Mouse (Mus musculus) retina, embryonic 14.5 days (tissue): ENCODE data around the gene Pakap.
A peak's percentile ranks its signal among the peaks of the same experiment; 100 is the strongest.

Experiments
- DNase-seq: peaks from one replicate; pipeline ENCODE4 v3.0.0-alpha.2; 2015; ENCODE audit warnings: low spot score

Gene Pakap

GRCm38 (mm10) chr4:57574181-57574580 lies 6.2 kb downstream of the Pakap start:
- no peak for DNase-seq

GRCm38 (mm10) chr4:57574646-57575045 lies 6.7 kb downstream of the Pakap start:
- no peak for DNase-seq

GRCm38 (mm10) chr4:57575686-57576085 lies 7.7 kb downstream of the Pakap start:
- DNase-seq: no peak

DNA sequence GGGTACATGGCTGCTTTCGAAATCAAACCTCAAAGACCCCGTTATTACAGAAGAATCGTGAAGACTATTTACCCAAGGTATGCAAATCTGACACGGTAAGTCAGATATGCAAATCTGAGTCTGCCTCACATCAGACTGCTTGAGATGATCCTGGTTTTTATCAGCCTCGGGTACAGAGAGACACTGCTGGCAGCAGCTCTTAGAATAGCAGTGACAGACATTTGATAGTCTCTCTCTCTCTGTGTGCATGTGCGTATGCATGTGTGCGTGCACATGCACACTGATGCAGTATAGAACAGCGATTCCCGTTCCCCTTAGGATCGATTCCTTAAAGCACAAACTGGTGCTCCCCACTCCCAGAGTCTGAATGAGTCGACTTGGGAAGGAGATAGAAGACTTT lies 8.1 kb downstream of the Pakap start:
- no peak for DNase-seq

GRCm38 (mm10) chr4:57579683-57580082 lies 11.7 kb downstream of the Pakap start:
- no peak for DNase-seq

DNA sequence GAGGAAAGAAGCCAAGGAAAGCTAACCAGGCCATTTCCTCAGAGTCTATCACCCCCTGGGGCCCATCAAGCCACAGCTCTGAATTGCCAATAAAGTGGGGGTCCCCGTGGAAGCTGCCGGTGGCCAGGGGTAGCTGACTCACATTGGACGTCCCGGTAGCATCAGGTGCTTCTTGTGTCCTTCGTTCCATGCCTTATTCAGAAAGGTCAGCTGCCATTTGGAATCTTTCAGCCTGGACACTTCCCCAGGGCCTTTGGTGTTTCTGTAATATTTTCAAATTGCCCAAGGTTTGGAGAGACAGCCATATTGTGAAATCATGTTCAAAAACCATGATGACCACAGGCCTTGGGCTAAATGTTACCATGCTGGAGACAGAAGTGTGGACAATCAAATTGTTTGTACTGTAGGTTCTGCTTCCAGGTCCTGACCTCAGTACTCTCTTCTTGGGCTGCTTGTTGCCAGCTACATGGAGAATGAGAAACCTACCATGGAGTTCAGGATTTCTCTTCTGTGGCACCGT lies 17.4 kb downstream of the Pakap start:
- no peak for DNase-seq

- no peak for DNase-seq
Observed at GRCm38 (mm10) chr4:57586933-57587658, 19.1 kb downstream of the Pakap start.

GRCm38 (mm10) chr4:57588356-57588755 lies 20.4 kb downstream of the Pakap start:
- no peak for DNase-seq

DNA sequence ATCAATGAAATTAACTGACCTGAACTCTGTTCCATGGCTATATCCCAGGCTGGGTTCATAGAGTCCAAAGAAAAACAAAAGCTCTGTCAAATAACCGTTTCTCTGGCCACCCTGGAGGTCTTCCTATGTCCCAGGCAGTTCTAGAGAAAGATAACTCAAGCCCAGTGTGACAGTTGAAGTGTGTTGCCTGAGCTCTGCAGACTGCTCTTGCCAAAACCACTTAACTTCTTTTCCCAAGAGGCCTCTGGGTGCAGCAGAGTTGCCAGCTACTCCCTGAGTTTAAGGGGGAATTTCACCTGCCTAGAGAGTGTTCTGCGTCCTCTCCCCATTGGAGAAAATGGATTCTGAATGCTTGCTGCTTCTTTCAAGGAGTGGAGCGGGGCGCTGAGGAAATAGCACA lies 24.8 kb downstream of the Pakap start:
- DNase-seq: no peak

- no peak for DNase-seq
Observed at GRCm38 (mm10) chr4:57599946-57600345, 32.0 kb downstream of the Pakap start.

DNA sequence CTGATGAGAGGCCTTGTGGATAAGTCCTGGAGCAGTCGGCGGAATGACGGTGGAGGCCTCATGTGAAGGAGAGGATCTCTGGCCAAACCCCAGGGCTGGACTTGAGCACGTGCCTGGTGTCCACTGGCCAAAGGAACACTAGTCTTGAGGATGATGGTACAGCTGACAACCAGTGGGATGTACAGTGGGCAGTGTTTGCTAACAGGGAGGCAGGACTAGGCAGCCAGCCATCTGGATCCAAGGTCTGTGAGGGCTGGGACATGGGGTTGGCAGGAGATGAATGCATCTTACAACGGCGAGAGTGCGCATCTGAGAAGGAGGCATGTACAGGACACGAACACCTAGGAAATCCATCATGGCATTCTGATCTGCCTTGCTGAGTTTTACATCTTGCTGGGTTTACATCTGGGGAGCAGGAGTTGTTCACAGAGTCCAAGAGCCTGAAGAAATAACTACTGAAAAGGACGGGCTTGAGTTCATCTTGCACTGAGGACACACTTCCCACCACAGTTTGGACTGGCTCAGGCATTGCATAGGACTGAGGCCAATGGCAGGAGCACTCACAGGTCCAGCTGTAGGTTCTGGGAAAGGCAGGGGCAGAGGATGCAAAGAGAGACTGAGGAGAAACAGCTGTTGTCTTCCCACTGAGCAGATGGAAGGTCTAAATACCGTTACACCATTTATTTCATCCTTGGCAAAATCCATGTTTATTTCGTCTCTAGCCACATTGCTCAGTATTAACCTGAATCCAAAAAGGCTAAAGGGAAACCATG lies 32.9 kb downstream of the Pakap start:
- DNase-seq: no peak

DNA sequence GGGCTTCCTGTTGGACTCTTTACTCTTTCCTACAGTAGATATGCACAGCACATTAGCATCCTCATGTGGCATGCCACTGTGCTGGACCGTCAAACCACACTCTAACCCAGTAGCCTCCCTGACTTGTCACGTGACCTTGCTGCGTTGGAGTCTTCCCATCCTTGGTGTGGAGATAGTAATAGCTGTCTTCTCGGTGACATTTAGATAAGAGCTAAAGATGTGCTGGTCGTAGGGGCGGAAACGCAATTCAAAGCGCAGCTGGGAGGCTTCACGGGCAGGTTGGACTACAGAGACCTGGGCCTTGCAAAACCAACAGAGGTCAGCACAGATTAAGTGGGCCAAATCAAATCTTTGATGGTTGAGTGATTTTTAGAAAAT lies 33.5 kb downstream of the Pakap start:
- peak; percentile 43 for DNase-seq

GRCm38 (mm10) chr4:57601903-57602617 lies 34.1 kb downstream of the Pakap start:
- DNase-seq: no peak

GRCm38 (mm10) chr4:57606258-57606657 lies 38.3 kb downstream of the Pakap start:
- no peak for DNase-seq

- peak; percentile 93 for DNase-seq
Observed at GRCm38 (mm10) chr4:57607247-57607942, 39.4 kb downstream of the Pakap start.

DNA sequence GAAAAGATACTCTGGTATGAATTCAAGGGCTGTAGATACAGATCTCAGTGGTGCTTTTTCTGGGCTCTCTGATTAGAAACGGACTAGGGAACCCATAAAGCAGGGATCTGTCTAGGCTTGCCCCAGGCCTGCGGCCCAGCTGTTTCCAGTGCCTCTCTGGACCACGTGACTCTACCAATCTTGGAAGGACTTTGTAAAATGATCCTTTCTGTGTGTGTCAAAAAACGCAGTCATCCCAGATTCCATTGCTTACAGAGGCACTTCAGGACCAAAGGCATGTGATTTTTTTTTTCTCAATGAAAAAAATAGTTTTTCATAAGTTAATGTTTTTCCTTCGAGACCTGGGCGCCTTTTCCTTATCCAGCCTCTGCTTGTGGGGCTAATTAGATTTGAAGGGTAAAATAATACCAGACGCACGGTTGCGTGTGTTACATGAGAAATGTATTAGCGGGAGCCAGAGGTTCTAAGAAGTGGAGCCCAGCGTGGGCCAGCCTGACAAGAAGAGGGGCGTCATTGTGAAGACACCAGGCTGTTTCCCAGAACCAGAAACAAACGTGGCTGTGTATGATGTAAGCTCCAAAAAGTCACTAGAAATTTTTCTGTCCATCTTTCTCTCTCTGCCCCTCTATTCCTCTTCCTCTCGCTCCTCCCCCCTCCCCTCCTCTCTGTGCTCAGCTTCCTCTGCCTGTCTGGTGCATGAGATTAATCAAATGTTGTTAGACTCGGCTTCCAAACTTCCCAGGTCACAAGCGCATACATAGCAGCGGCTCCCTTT lies 43.5 kb downstream of the Pakap start:
- no peak for DNase-seq

- no peak for DNase-seq
Observed at GRCm38 (mm10) chr4:57612716-57613115, 44.7 kb downstream of the Pakap start.

- DNase-seq: no peak
Observed at GRCm38 (mm10) chr4:57614686-57615085, 46.7 kb downstream of the Pakap start.

DNA sequence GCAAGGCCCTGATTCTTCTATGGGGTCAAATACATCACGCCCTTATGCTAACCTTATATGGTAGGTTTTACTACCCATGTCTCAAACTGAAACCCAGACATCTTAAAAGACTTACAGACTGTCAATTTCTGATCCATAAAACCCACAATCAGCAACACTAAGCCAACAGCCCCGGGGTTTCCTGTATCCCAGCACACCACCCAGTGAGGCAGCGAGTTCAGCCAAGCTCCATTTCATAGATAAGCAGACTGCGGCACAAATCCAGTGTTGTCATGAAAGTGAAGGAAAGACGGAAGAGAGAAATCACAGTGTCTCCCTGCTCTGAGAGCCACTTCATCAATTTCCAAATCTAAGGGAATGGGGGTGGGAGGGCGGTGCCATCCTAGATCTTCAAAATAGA lies 50.8 kb downstream of the Pakap start:
- no peak for DNase-seq

DNA sequence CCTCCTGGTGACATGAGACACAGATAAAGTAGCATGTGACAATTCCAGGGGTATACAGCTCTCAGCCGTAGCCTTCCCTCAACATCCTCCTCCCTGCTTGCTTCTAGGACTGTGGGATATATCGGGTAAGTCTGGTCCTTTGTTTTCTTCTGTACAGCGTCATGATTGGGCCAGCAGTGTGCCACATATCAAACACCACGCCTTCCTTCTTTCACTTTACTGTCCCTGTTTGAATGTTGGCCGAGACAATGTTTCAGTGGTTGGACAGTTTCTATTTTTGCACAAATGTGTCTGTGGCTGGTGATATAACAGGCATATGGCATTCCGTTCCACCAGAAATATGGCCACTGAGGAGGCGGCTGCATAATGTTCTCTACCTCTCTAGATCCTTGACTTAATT lies 54.8 kb downstream of the Pakap start:
- DNase-seq: no peak

DNA sequence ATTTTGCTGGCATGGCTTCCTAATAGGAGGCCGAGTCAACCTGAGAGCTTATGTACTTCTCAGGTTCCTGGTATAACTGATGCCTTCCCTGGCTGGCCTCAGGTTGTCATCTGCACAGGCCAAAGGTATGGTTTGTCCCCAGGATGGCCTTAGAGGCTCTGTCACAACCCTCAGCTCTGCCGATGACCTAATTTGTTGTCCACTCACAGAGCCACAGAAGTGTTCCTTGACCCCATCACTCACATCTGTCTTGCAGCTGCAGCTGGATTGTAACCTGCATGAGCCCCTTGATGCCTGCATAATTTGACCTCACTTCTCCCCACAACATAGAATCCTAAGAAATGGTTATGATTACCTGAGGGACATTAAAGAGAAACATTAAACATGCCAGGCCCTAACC lies 56.8 kb downstream of the Pakap start:
- DNase-seq: no peak
